Mouse (Mus musculus): ENCODE measurements around the gene Tmem56. TPM values are rescaled to one million over a fixed set of nuclear protein-coding genes. Genes with fewer than 3 reads are reported as not detected.

The Tmem56 gene
- total RNA-seq, 2 experiments from 2014 or later, result 31.1 to 34.4 TPM

DNA sequence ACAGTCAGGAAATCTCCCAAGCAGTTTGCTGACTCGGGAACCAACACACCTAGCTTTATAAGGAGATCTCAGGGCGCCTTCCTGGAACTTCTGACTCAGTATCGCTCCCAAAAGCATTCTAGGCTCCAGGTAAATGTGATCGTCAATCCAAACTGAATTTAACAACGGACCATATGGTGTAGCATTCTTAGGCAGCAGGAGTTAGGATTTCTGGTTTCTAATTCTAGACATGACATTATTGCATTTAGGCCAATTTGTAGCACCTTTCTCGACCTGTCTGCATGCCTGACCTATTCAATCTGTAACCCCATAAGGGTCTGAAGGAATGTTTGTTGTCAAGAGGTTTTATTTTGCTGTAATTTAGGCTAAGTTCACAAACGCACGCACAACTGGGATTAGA, 7.8 kb upstream of the Tmem56 start:
- intact Hi-C loops (cut with DNase I), result loop anchor here (5.0 kb wide), 1 partner anchor 118 kb away; the partner anchor contains the start of gene Rwdd3
- DNase-seq (ENCODE audit: low spot score in 2 of 2), result no peak

DNA sequence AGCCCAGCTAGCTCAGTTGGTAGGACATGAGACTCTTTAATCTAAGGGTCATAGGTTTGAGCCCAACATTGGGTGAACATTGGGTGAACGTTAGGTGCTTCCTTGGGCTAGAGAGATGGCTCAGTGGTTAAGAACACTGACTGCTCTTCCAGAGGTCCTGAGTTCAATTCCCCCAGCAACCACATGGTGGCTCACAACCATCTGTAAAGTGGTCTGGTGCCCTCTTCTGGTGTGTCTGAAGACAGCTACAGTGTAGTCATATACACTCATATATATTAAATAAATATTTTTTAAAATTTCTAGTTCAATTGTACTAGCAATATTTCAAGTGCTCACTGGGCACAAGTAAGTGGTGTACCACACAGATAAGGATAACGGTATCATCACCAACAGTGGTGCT, 4.3 kb upstream of the Tmem56 start:
- intact Hi-C loops (cut with DNase I), result no loop called here
- DNase-seq (ENCODE audit: low spot score in 2 of 2), result no peak

DNA sequence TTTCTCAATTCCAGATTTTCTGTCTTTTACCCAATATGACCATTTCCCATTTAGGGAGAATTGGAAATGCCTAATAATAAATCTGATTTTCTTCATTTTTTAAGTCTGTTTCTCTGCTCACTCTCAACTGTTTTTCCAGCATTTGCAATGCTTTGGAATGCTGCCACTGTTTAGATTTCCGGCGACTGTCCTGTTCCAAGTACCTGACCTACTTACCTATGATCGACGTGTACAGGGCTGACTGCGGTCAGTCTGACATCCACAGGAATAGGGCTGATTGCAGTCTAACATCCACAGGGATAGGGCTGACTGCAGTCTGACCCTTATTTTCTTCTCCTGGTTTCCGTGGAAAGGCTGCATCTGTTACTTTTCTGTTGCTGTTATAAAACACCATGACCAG, 2.3 kb upstream of the Tmem56 start:
- intact Hi-C loops (cut with DNase I), result no loop called here
- DNase-seq (ENCODE audit: low spot score in 2 of 2), result no peak

DNA sequence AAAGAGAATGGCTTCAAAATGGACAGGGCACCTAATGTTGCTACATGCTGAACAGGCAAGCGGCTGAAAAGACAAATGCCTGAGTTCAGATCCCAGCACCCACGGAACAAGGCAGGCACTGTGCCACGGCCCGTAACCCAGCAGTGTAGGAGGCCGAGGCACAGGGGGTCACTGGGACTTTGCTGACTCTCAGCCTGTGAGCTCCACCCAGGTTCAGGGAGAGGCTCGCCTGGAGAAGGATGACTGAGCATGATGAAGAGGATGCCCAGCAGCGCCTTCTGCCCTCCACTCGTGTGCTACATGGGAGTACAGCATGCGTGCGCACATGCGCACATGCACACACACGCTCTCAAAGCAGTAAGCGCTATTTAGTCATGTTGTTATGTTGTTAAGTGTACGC, 3.2 kb downstream of the Tmem56 start:
- DNase-seq (ENCODE audit: low spot score in 2 of 2), result no peak
- intact Hi-C loops (cut with DNase I), result no loop called here

DNA sequence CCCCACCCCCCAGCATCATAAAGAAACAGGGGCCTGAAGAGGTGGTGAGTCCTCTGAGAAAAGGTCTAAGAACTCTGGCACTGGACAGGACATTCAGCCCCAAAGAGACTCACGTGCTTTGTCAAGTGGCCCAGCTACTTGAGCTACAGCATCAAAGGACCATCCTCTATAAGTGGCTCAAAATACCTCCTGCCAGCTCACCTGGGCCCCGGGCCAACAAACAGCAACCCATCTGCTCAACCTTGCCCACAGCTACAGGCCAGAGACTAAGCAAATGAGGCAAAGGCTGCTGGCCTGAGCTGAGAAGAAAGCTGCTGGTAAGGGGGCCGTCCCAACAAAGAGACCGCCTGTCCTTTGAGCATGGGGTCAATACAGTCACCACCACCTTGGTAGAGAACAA, 5.3 kb downstream of the Tmem56 start:
- intact Hi-C loops (cut with DNase I), result no loop called here

DNA sequence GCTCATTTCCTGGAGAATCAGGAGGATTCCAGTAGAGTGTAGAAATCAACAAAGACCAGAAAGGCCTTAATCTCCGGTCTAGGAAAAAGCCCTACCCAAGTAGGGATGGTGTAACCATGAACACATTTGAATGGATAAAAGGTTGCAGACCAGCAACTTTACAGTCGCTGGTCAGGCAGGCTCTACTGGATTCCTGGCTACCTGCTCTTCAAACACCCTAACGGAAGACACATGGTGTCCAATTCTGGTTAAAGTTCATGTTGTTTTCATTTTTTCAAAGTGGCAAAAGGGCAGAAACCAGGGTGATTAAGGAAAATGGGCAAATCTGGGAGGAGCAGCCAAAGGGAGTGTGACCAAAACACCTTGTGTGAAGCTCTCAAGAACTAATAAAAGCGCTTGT, 5.9 kb downstream of the Tmem56 start:
- DNase-seq (ENCODE audit: low spot score in 2 of 2), result no peak
- intact Hi-C loops (cut with DNase I), result no loop called here

More for the DNA sequence above, 5.3 kb downstream of the Tmem56 start:
- DNase-seq (ENCODE audit: low spot score in 2 of 2), result no peak

DNA sequence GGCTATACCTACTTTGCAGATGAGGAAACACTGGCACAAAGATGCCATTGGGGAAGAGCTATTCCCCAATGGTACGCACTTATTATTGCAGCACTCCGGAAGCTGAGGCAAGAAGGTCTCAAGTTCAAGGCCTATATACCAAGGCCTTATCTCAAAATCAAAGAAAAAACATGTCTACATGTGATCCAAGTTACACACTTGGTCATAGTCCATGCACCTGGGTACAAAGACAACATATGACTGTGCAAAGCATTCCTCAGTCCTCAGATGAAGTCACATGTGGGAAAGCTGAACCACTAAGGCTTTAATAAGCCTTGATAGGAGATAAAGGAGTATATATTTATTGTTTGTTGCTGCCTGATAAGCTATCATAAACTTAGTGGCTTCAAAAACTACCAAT, 8.9 kb downstream of the Tmem56 start:
- intact Hi-C loops (cut with DNase I), result no loop called here
- no peak for DNase-seq (ENCODE audit: low spot score in 2 of 2)

DNA sequence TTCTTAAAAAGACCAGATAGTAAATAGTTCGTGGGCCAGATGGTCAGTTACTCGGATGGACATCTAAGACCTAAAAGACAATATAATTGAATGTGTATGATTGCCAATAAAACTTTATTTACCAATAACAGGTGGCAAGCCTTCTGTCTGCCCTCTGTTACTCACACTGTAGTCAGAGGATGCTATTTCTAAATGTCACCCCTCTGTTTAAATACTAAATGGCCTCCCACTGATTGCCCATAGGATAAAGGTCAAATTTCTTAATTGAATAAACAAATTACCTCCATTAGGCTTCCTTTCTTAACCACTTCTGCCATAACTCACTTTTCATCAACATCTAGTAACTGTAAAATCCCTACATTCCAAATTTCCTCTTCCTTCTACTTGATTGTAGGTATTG, 10.3 kb downstream of the Tmem56 start:
- intact Hi-C loops (cut with DNase I), result no loop called here
- no peak for DNase-seq (ENCODE audit: low spot score in 2 of 2)

DNA sequence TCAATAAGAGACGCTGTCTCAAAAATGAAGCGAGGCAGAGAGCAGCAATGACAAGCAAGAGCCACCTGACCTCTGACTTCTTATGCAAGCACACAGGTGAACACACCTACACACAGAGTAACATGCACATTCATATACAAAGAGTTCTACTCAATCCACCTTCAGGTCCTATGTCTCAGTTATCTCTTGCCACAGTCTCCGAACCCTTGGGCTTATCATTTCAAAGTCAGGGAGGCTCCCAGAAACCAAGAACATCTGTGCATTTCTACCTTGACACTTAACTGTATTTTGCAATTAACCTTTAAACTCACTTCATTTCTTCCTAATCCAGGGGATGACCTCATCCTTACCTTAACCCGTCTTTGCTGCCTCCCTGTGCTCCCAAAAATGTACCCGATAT, 15.6 kb downstream of the Tmem56 start:
- DNase-seq (ENCODE audit: low spot score in 2 of 2), result no peak
- intact Hi-C loops (cut with DNase I), result no loop called here

DNA sequence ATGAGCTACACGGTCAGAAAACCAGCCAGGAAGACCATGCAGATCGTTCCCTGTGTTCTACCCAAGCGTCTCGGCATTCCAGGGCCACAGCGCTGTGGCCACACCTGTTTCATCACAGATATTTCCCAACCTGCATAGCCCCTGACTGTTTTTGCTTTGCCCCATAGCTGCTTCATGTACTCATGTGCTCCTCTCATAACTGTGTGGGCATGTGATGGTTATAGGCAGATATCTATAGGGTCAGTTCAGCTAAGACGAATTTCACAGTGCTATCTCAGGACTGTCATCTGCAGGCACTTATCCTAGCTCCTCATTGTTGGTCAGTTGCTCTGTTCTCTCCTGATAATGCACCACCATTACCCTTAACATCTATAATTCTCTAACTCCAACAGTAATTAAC, 18.7 kb downstream of the Tmem56 start:
- DNase-seq (ENCODE audit: low spot score in 2 of 2), result no peak
- intact Hi-C loops (cut with DNase I), result loop anchor here (5.0 kb wide), 1 partner anchor 92 kb away; the partner anchor contains the start of gene Rwdd3

DNA sequence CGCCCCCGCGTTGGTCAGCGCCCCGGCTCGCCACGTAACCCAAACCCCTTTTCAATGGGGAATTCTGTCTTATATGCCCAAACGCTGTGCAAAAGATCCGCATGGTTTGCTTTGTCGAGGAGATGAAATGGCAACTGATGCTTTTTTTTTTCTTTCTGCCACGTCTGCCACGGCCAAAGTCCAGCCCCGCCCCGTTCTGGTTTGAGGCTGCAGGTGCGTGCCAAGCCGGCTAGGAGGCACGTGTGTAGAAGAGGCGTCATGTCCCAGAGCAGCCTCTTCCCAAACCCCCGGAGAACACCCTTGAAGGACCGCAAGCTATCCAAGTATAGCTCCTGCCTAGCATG, 19.7 kb downstream of the Tmem56 start:
- DNase-seq (ENCODE audit: low spot score in 2 of 2), result peak in 1 of 2 experiments; percentile 62
- intact Hi-C loops (cut with DNase I), result loop anchor here (5.0 kb wide), 1 partner anchor 91 kb away; the partner anchor contains the start of gene Rwdd3

DNA sequence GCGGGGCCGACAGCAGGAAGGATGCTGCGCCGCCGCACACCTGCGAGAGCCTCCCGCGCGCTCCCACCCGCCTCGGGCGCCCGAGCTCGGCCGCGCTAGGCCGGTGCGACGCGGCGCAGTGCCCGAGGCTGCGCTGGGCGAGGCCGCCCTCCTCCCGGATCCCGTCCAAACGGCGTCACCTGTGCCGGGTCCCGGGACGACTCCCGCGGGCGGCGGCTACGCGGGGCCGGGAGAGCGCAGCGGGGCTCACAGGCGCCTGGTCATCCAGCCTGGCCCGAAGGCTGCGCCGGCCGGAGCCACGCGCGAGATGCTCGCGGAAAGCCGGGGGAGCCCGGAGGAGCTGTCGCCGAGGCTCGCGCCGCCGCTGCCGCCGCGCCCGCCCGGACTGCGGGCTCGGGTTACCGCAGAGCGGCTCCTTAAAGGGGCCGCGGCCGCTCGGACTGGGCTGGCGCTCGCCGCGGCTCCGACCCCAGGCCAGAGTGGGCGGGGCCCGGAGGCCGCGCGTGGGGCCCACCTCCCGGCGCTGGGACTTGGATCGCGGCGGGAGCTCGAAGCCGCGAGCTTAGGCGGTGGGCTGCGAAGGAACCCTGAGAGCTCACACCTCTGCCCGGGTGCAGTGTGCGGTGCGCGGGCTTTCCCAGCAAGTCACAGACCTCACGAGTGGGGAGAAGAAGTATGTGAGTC, 20.2 kb downstream of the Tmem56 start:
- DNase-seq (ENCODE audit: low spot score in 2 of 2), result peak; percentile 25 to 36
- intact Hi-C loops (cut with DNase I), result loop anchor here (5.0 kb wide), 1 partner anchor 90 kb away; the partner anchor contains the start of gene Rwdd3

DNA sequence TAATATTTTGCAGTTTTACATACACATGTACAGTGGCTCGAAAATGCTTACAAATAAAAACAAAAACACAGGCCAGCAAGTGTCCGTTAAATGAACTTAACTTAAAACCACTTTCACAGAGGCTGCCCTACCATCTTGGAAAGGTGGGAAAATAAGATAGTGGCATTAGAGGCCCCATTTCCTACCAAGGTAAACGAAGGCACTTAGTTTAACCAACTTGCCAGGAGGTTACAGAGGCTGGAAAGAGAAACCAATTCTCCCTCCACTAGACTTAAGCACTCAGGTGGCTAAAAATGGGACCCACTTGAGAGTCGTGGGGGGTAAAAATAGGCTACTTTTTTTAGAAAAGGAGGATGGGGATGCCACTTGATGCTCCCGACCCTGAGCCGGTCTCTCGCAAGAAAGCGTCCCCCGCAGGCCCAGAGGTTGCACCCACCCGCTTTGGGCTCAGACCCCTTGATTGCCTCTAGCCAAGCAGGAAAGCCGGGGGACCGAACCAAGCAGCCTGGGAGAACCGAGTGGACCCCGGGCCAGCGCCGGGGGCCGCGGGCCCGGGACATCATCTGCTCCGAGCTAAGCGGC, 20.9 kb downstream of the Tmem56 start:
- no peak for DNase-seq (ENCODE audit: low spot score in 2 of 2)
- intact Hi-C loops (cut with DNase I), result loop anchor here (5.0 kb wide), 1 partner anchor 90 kb away; the partner anchor contains the start of gene Rwdd3

DNA sequence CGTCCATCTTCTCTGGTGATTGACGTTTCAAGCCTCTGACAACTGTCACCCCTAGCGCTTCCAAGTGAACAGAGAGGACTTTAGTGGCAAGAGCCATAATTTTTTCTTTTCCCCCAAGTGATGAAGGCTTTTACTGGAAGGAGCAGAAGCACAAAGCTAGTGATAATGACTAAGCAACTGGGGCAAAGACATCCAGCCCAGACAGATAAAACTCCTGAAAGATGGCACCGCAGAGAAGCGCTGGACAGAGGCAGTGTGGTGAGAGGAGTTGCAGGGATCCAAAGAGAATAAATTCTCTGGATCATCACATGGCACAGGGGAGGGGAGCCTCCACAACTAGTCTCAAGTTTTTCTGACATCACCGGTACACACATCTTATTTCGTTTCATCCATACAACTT, 21.6 kb downstream of the Tmem56 start:
- DNase-seq (ENCODE audit: low spot score in 2 of 2), result no peak
- intact Hi-C loops (cut with DNase I), result loop anchor here (5.0 kb wide), 1 partner anchor 89 kb away; the partner anchor contains the start of gene Rwdd3

DNA sequence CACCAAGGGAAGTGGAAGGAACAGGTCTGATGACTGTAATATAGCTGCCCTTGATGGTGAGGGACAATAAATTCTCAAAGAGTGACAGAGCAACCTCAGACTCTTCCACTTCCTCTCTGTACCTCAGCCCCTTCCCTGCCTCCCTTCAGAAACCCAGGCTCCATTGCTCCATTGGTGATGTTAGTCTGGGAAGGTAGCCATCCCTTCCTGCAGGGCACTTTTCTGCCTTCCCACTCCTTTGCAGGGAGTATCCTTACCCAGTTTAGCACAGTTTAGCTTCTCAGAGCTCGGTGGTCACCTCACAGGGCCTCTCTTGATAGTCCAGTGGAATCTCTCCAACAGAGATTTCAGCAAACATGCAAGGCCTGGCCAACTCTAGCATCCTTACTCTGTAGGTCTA, 22.1 kb downstream of the Tmem56 start:
- intact Hi-C loops (cut with DNase I), result loop anchor here (5.0 kb wide), 1 partner anchor 89 kb away; the partner anchor contains the start of gene Rwdd3
- DNase-seq (ENCODE audit: low spot score in 2 of 2), result no peak

DNA sequence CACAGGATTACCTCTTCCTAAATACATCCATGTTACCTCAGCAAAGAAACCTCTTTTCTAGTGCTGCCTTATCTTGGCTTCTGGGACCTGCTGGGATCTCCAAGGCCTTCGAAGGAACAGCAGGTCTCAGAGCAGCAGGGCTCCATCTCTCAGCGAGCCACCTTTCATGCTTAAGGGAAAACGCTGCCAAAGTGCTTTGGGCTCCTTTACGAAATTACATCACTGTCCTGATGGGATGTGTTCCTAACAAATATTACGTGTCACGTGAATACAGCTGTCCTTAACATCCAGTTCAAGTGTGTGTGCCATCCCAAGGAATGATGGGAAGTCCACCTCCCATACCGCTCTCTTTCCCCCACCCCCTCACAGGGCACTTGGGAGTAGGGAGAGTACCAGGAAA, 22.9 kb downstream of the Tmem56 start:
- DNase-seq (ENCODE audit: low spot score in 2 of 2), result no peak
- intact Hi-C loops (cut with DNase I), result loop anchor here (5.0 kb wide), 1 partner anchor 88 kb away; the partner anchor contains the start of gene Rwdd3

DNA sequence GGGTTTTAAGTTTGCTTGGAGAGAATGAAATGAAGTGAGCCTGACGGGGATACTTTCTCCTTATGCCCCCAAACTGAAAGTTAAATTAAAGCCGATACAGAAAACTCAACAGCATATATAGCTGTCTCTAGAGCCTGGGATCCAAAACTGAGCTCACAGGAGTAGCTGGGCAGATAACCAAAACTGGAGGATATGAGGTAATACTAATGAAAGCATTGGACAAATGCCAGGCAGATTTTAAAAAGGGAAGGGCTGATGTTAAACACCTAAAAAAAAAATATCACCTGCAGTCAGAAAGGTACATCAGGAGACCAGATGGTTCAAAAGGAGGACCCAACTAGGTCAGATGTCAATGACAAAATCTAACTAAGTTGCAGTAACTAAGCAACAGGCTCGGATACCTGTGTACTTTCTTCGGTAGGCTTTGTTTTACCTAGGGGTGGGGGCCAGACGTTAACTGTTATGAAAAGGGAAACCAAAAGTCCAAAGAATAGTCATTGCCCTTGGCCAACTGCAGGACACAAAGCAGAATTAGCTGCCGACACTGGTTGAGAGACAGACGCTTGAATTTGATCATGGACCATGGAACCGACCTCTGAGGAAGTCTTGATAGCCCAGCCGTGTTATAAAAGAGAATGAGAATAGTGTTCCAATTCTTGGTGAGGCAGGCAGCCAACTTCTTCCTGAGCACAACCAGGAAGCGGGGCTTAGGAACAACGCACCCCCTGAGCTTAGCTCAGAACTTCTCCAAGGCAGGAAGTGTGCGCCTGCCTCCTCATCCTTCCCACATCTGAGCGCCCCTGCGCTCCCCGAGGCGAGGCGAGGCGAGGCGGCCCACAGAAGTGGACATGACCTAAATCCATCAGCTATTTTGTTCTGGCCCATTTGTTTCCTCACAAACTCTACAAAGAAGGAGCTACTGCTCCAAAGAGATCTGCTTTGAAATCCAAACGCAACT, 24.1 kb downstream of the Tmem56 start:
- DNase-seq (ENCODE audit: low spot score in 2 of 2), result peak; percentile 22 to 38
- intact Hi-C loops (cut with DNase I), result no loop called here

DNA sequence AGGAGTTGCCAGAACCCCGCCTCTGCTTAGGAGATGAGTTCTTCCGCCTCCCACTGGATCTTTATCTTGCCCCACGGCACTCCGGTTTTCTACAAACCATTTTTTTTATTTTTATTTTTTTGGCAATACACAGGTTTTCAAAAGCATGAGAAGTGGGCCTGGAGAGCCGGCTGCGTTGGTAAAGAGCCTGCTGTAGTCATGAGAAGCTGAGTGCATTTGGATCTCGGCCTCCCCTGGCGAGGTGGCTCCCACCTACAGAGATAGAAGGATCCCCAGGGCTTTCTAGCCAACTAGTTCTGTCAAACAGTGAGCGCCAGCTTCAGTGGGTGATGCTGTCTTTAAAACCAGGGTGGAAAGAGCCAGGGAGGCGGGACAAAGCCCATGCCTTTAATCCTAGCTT, 25.5 kb downstream of the Tmem56 start:
- intact Hi-C loops (cut with DNase I), result no loop called here
- peak in 1 of 2 experiments; percentile 42 for DNase-seq (ENCODE audit: low spot score in 2 of 2)

DNA sequence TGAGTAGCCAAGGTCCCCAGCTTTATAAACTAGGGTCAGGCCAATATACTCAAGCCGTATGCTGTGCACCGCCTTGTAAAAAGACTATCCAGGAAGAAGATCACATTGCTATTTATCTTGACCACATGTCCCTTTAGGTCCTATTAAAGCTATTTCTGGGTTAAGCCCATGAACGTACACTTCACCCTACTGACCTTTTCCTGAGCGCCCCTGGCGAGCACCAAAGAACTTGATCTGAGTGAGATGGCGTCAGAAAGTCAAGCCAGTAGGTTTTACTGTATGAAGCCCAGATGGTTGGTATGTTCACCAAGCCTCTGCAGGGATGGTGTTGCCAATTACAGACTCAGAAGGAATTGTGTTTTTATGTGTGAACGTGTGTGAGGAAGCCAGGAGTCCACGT, 26.8 kb downstream of the Tmem56 start:
- no peak for DNase-seq (ENCODE audit: low spot score in 2 of 2)
- intact Hi-C loops (cut with DNase I), result no loop called here

DNA sequence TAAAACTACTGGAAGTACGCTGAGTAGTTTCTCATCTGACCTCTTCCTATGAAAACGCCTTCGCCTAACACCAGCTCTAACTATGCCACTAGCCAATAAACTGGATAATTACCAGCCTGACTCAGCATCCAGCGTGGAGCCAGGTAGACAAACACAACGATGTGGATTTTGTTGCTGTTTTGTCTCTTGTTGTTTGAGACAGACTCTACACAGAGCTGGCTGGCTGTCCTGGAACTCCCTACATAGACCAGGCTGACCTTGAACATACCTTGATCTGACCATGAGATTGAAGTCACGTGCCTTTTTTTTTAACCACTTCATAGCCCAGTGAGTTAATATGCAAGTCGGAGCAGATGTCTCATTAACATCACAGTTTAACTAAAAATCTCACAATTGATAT, 27.4 kb downstream of the Tmem56 start:
- intact Hi-C loops (cut with DNase I), result no loop called here
- no peak for DNase-seq (ENCODE audit: low spot score in 2 of 2)

Data from left cerebral cortex, postnatal 14 days (tissue).